Comparison of ENCODE assay signal across 11 mouse cellular contexts in the genomic region with DNA sequence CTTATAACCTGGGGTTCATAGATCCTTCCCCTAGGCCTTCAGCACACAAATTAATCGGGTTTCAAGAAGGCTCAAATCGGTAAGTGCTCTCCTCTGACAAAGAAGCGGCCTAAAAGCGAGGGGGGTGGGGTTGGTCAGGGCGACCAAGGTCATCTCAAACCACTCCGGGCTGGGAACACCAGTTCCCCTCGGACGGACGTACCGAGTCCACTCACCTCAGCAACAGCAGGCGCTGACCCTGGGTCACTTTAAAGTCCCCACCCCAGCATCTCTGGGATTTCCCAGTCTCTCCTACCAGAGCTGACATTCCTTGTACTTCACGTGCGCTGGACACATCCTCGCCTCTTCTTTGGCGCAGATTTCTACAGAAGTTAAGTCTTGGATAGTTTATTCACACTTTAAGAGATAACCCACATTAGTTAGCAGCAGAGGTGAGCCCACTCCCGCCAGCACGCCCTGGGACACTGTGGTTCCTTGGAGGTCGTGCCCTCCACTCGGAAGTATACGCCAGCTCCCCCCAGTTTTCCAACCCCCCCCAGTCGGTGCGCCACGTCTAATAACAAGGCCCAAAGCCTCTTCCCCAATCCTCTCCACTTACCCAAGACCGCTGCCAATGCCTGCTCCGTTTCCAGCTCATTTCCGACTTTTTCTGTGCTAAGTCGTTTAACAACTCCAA. TPM values are rescaled to one million over a fixed set of nuclear protein-coding genes. Genes with fewer than 3 reads are reported as not detected.
DNase-seq lines count a peak whose midpoint lies in the region; ATAC-seq lines count a peak whose summit lies in the region.
"Had no signal": no experiment of that assay in that cellular context is flagged by ENCODE, and none has a peak within 500 bp of the region (broad histone marks: within the 10 kb centered on the region; RNA-seq: fewer than 3 reads in every experiment).

No protein-coding gene starts in this region.

- peak; percentile 2 for DNase-seq in cerebellum, adult 11 months
- no peak for DNase-seq in cerebellum, adult 9-11 months
- DNase-seq in left cerebral cortex, postnatal 4 days: peak; percentile 1
- no peak for DNase-seq in left cerebral cortex, adult 8-10 months (ENCODE audit: low spot score in 2 of 2)
- DNase-seq in embryonic facial prominence, embryonic 10.5 days (ENCODE audit: low spot score): peak; percentile 42
- DNase-seq in lung, postnatal 4 days: no peak
- DNase-seq: liver, postnatal 0 days had no signal

- intact Hi-C loops in left cerebral cortex, postnatal 4 days (cut with DNase I): loop anchor here (10.0 kb wide), 1 partner anchor 280 kb away; no protein-coding TSS in a partner anchor

- H3K36me3 ChIP-seq in embryonic facial prominence, embryonic 10.5 days (replicated peaks): no peaks in the 10 kb centered on the region
- H3K36me3 ChIP-seq in neural tube, embryonic 13.5 days: no peaks in the 10 kb centered on the region
- H3K36me3 ChIP-seq: embryonic facial prominence, embryonic 13.5 days had no signal

- under 1% methylated on average over 27 of the region's 27 CpGs for WGBS in embryonic facial prominence, embryonic 10.5 days
- 1% methylated on average over 27 of the region's 27 CpGs for WGBS in neural tube, embryonic 13.5 days

- no peak for ATAC-seq in neural tube, embryonic 13.5 days (ENCODE audit: low read depth)
- ATAC-seq in activated CD4-positive, CD25-positive, alpha-beta regulatory T cell, adult 4 months: no peak
- ATAC-seq: liver, postnatal 0 days had no signal

- no peak overlapping the region for H3K4me3 ChIP-seq in embryonic facial prominence, embryonic 10.5 days
- H3K4me3 ChIP-seq in neural tube, embryonic 13.5 days: peak overlapping the region; percentile 45

- no peak overlapping the region for H3K27ac ChIP-seq in embryonic facial prominence, embryonic 10.5 days (replicated peaks)
- H3K27ac ChIP-seq in neural tube, embryonic 13.5 days (replicated peaks): peak overlapping the region; percentile 34; the same call in 1 of the 2 replicates
- H3K27ac ChIP-seq: embryonic facial prominence, embryonic 13.5 days had no signal

- H3K9me3 ChIP-seq in embryonic facial prominence, embryonic 10.5 days: no peaks in the 10 kb centered on the region
- no peaks in the 10 kb centered on the region for H3K9me3 ChIP-seq in neural tube, embryonic 13.5 days
- H3K9me3 ChIP-seq: embryonic facial prominence, embryonic 13.5 days had no signal

- peaks cover 100% of the 10 kb centered on the region for H3K27me3 ChIP-seq in embryonic facial prominence, embryonic 10.5 days (replicated peaks; ENCODE audit: low read depth, poor library complexity, severe bottlenecking)
- H3K27me3 ChIP-seq in neural tube, embryonic 13.5 days: peaks cover 96% of the 10 kb centered on the region

- H3K4me2 ChIP-seq in neural tube, embryonic 13.5 days: peak overlapping the region; percentile 47
- H3K4me2 ChIP-seq: heart, embryonic 11.5 days had no signal

- H3K4me1 ChIP-seq in embryonic facial prominence, embryonic 10.5 days: peaks cover 44% of the 10 kb centered on the region
- H3K4me1 ChIP-seq in neural tube, embryonic 13.5 days (replicated peaks): peaks cover 34% of the 10 kb centered on the region

- H3K9ac ChIP-seq in neural tube, embryonic 13.5 days: peak overlapping the region; percentile 13
- H3K9ac ChIP-seq: embryonic facial prominence, embryonic 13.5 days; liver, postnatal 0 days had no signal

RNA-seq across cellular contexts. Expression of gene Foxd3, which starts 1.3 kb away (rescaled TPM):
- total RNA-seq in left cerebral cortex, postnatal 4 days (2021): not detected
- total RNA-seq in left cerebral cortex, adult 8-10 months (2022): under 1 TPM in 1 of 4 experiments, not detected in 3; 0.15 TPM
- 0.42 and 0.69 TPM in 2 replicates for polyA plus RNA-seq in embryonic facial prominence, embryonic 10.5 days (2016; fragmentation: Nextera tagmentation; extraction: Ambion mirVana)
- 3.7 and 3.8 TPM in 2 replicates for polyA plus RNA-seq in neural tube, embryonic 13.5 days (2015; fragmentation: Nextera tagmentation; extraction: Ambion mirVana)
- polyA plus RNA-seq in activated CD4-positive, CD25-positive, alpha-beta regulatory T cell, adult 4 months (2017; shearing (Covaris generic)): not detected
- polyA plus RNA-seq: liver, postnatal 0 days had no signal

Comparison
In these comparisons a context has a peak if more than half of its experiments do, and no peak if none do; other contexts are left out.
1. DNase-seq: peak in cerebellum, adult 11 months (single experiment), left cerebral cortex, postnatal 4 days (single experiment) and embryonic facial prominence, embryonic 10.5 days (single experiment); none in cerebellum, adult 9-11 months (single experiment), left cerebral cortex, adult 8-10 months (0 of 2) and lung, postnatal 4 days (0 of 2).